In the genomic region with DNA sequence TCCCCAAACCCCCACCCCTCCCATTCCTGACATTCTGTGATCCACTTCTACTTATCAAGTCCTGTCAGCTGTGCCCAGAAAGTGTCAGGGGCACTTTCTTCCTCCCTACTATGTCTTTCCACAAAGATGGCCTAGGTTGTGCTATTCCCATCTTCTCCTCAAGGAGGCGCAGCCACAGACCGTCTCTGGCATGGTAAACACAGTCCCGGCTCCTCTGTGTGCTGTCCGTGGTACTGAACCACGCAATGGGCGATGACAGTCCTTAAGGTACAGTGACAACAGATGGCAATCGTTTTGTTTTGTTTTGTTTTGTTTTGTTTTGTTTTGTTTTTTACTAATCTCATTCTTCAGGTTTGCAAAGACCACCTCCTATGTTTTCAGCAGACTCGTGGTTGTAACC, we compare ENCODE assay signal across 8 mouse cellular contexts.
A peak's percentile ranks its signal among the peaks of the same experiment; 100 is the strongest.
DNase-seq lines count a peak whose midpoint lies in the region; ATAC-seq and TF ChIP-seq lines count a peak whose summit lies in the region.

No protein-coding gene starts in this region.

- WGBS in heart, embryonic 10.5 days = 8% methylated on average over 8 of the region's 8 CpGs

- H3K4me1 ChIP-seq in heart, embryonic 10.5 days = no peaks in the 10 kb centered on the region

- no peak overlapping the region for H3K27ac ChIP-seq in heart, embryonic 10.5 days

- no peak overlapping the region for H3K4me3 ChIP-seq in heart, embryonic 10.5 days
- no peak overlapping the region for H3K4me3 ChIP-seq in myocyte

- H3K9me3 ChIP-seq in heart, embryonic 10.5 days = no peaks in the 10 kb centered on the region

- H3K36me3 ChIP-seq in heart, embryonic 10.5 days = 0 out of 2 replicates have a peak, but pooled peaks cover 2% of the 10 kb centered on the region
- no peaks in the 10 kb centered on the region for H3K36me3 ChIP-seq in myocyte (ENCODE audit: control insufficient read depth, insufficient read depth)

- no peak overlapping the region for H3K4me2 ChIP-seq in myocyte (ENCODE audit: low read depth)

- H3K79me2 ChIP-seq in myocyte (ENCODE audit: control insufficient read depth, insufficient read depth) = no peaks in the 10 kb centered on the region

- H3K27me3 ChIP-seq in heart, embryonic 10.5 days (ENCODE audit: insufficient read depth, poor library complexity, severe bottlenecking) = no peaks in the 10 kb centered on the region
- no peaks in the 10 kb centered on the region for H3K27me3 ChIP-seq in myocyte (ENCODE audit: control insufficient read depth, insufficient read depth, insufficient read length)

- H3ac ChIP-seq in myocyte (ENCODE audit: control insufficient read depth, insufficient read length) = no peak overlapping the region

- ATAC-seq in cerebellum, adult (ENCODE audit: insufficient number of reproducible peaks, low FRiP score, low TSS enrichment) = no peak

- TF ChIP-seq POLR2A in myocyte (IDR thresholded peaks at IDR 0.05; ENCODE audit: insufficient read length, low read depth) = no peak

- peak; percentile 17 for DNase-seq in cerebellum, adult 11 months
- peak; percentile 54 for DNase-seq in Muller cell, postnatal 12 days (ENCODE audit: inconsistent ontology term)
- peak; percentile 43 to 68 for DNase-seq in cerebellum, postnatal 25 days
- DNase-seq in heart, embryonic 10.5 days (ENCODE audit: low spot score) = peak; percentile 83
- peak; percentile 10 to 22 for DNase-seq in layer of hippocampus, postnatal 36 days
- DNase-seq in testis, postnatal 14 days (ENCODE audit: low spot score) = peak; percentile 58

TF ChIP-seq in myocyte, 11 proteins besides CTCF, POLR2A, EP300 and RAD21:
- TF ChIP-seq SRF (IDR thresholded peaks at IDR 0.05; ENCODE audit: control insufficient read depth, insufficient read length, low read depth) = no peak
- TF ChIP-seq REST (IDR thresholded peaks at IDR 0.05; ENCODE audit: insufficient read depth, insufficient read length) = peak; percentile 92

Comparison
In these comparisons a context has a peak if more than half of its experiments do, and no peak if none do; other contexts are left out.
1. DNase-seq: peak in every context shown above with its lines; median percentile 83 in heart, embryonic 10.5 days; 58 in testis, postnatal 14 days; 56 in cerebellum, postnatal 25 days; 54 in Muller cell, postnatal 12 days; 17 in cerebellum, adult 11 months; 16 in layer of hippocampus, postnatal 36 days.